Mouse (Mus musculus) ES-E14 (cell line): ENCODE measurements around the gene Wdr41. TPM values are rescaled to one million over a fixed set of nuclear protein-coding genes. Genes with fewer than 3 reads are reported as not detected.

Source experiments
- DNase-seq: peaks from one replicate; pipeline ENCODE4 v3.0.0-alpha.2; 2013; ENCODE audit warnings: low read depth, low spot score
- H3K27ac ChIP-seq: 2 replicates; pipeline ENCODE4 v1.5.1; 2012; ENCODE audit warnings: low read depth, mild to moderate bottlenecking, low read length, moderate library complexity, mixed read lengths; ENCODE audit not compliant: poor library complexity, insufficient read depth, severe bottlenecking
- H3K36me3 ChIP-seq: 2 replicates; pipeline ENCODE4 v1.6.1; 2012; ENCODE audit warnings: mild to moderate bottlenecking, low read length, moderate library complexity, mixed read lengths; ENCODE audit not compliant: control insufficient read depth, poor library complexity, insufficient read depth, severe bottlenecking
- H3K4me1 ChIP-seq, 2 experiments: fragments of 150-350 bp in 1 of 2; sonication (generic) in 1 of 2; 2 replicates each; pipeline ENCODE4 v1.6.1; 2012; ENCODE audit warnings: low read length in 2 of 2, mild to moderate bottlenecking in 1 of 2, mixed read lengths in 1 of 2; ENCODE audit not compliant: control insufficient read depth in 2 of 2, insufficient read depth in 2 of 2, poor library complexity in 1 of 2
- H3K4me3 ChIP-seq, 2 experiments: fragments of 150-350 bp in 1 of 2; sonication (generic) in 1 of 2; 2 replicates each; pipeline ENCODE4 v1.5.1; 2012; ENCODE audit warnings: low read length in 2 of 2, low read depth in 1 of 2, mild to moderate bottlenecking in 1 of 2, mixed read lengths in 1 of 2; ENCODE audit not compliant: insufficient read depth in 1 of 2, poor library complexity in 1 of 2, severe bottlenecking in 1 of 2
- H3K9ac ChIP-seq: 2 replicates; pipeline ENCODE4 v1.6.1; 2012; ENCODE audit warnings: low read depth, mild to moderate bottlenecking, low read length, mixed read lengths; ENCODE audit not compliant: poor library complexity, insufficient read depth, severe bottlenecking
- H3K9me3 ChIP-seq: fragments of 150-350 bp; sonication (generic); 2 replicates; pipeline ENCODE4 v1.6.1; 2012; ENCODE audit warnings: low read depth, mild to moderate bottlenecking, low read length; ENCODE audit not compliant: control insufficient read depth, insufficient read depth
- CHD2 ChIP-seq: IDR thresholded peaks from 2 replicates; pipeline ENCODE4 v1.6.1; 2014; ENCODE audit warnings: mild to moderate bottlenecking, low read depth, low read length, inconsistent platforms
- HCFC1 ChIP-seq: IDR thresholded peaks from 2 replicates; pipeline ENCODE4 v1.6.1; 2012; ENCODE audit warnings: low read length, inconsistent platforms, borderline replicate concordance; ENCODE audit not compliant: insufficient read depth
- MAFK ChIP-seq: IDR thresholded peaks from 2 replicates; pipeline ENCODE4 v1.6.1; 2014; ENCODE audit warnings: mild to moderate bottlenecking, low read depth, low read length, inconsistent platforms; ENCODE audit not compliant: insufficient read depth
- ZC3H11A ChIP-seq: IDR thresholded peaks from 2 replicates; pipeline ENCODE4 v1.6.1; 2012; ENCODE audit warnings: low read depth, mild to moderate bottlenecking, inconsistent platforms, low read length, borderline replicate concordance
- ZNF384 ChIP-seq: IDR thresholded peaks from 2 replicates; pipeline ENCODE4 v1.6.1; 2012; ENCODE audit warnings: low read depth, low read length, inconsistent platforms
- in situ Hi-C, 2 experiments: fragments of 600-800 bp; cut with MboI; formaldehyde crosslinking; loops; one replicate each; pipeline ENCODE4 v1.15.1; 2025; ENCODE audit warnings: low sequenced_read_pairs in 2 of 2, inconsistent platforms in 1 of 2; ENCODE audit not compliant: unreplicated experiment in 2 of 2
- total RNA-seq: library from RNA; depleted of rRNA; stranded (reverse); fragments of 300-350 nt; gene quantifications from 2 replicates; pipeline ENCODE4 v1.2.3, GENCODE M21; 2012

The Wdr41 gene
- total RNA-seq, 1 experiment, result 8.8 TPM

DNA sequence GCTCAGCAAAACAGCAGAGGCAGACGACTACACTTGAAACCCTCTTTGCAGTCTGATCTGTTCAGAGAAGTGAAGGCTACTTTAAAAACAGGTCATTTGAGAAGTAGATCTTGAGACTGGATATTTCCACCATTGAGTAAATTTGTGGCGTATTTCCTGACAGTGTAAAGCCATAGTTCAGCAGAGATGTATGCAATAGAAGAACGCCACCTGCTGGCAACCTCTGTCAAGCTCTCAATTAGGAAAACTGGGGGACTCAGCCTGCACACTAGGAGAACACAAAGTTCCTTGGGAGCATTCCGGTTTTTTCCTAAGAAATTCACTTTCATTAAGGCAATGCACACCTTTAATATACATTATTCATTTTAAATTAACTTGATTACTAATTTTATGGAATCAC lies 34.9 kb upstream of the Wdr41 start:
- peak; percentile 59 for DNase-seq
- no peak for TF ChIP-seq ZNF384
- TF ChIP-seq ZC3H11A, result peak; percentile 83; the same call in 1 of the 2 replicates

DNA sequence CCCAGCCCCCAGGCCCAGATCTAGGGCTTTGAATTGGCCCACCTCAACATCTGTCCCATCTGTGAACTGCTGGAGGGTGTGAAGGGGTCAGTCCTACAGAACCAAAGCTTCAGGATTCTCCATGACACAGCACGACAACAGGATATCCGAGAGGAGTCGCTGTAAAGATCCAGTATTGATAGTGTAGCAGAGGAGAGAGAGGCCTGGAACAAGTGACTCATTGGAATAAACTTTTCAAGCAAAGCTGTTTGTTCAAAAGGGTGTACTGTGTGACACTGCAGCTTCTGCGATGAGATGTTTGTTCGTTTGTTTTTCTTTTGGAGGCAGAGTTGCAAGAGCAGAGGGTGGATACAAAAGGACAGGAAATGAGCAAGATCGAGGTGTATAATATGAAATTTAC lies 20.2 kb upstream of the Wdr41 start:
- Histone ChIP-seq H3K27ac (no peak overlapping the region), H3K4me1 (no peaks in the 10 kb centered on the region), H3K9ac (no peak overlapping the region), H3K4me3 (no peak overlapping the region), H3K36me3 (no peaks in the 10 kb centered on the region), H3K9me3 (no peaks in the 10 kb centered on the region)
- no peak for TF ChIP-seq ZC3H11A
- no peak for TF ChIP-seq CHD2
- TF ChIP-seq ZNF384, result no peak
- TF ChIP-seq HCFC1, result no peak
- no peak for TF ChIP-seq MAFK
- in situ Hi-C loops, result no loop called here
- DNase-seq, result no peak

More for the DNA sequence above, 34.9 kb upstream of the Wdr41 start:
- Histone ChIP-seq H3K4me3 (no peak overlapping the region), H3K9me3 (no peaks in the 10 kb centered on the region), H3K27ac (no peak overlapping the region), H3K9ac (no peak overlapping the region), H3K4me1 (0 out of 4 replicates have a peak, but pooled peaks cover 0 to 2% of the 10 kb centered on the region in 2 experiments), H3K36me3 (no peaks in the 10 kb centered on the region)
- in situ Hi-C loops, result no loop called here

DNA sequence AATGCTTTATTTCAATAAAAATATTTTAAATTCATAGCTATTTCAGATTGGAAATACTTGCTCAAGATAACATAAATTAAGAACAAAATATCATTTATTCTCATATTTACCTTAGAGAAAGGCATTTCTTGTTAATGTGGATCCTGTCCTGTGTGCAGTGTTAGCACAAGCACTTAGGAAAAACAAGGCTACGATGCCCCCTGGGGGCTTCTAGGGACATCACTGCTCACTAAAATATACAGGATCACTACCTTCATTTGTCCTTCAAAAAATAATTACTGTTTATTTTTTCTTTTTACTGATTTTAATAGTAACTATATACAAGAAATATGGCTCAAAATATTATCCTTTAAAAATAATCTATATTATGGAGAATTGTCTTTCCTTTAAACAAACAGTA lies 18.2 kb upstream of the Wdr41 start:
- in situ Hi-C loops, result no loop called here
- Histone ChIP-seq H3K27ac (no peak overlapping the region), H3K4me3 (no peak overlapping the region), H3K9ac (no peak overlapping the region), H3K36me3 (no peaks in the 10 kb centered on the region), H3K9me3 (no peaks in the 10 kb centered on the region), H3K4me1 (no peaks in the 10 kb centered on the region)
- peak; percentile 40 for DNase-seq
- no peak for TF ChIP-seq HCFC1
- TF ChIP-seq ZC3H11A, result peak; percentile 53

DNA sequence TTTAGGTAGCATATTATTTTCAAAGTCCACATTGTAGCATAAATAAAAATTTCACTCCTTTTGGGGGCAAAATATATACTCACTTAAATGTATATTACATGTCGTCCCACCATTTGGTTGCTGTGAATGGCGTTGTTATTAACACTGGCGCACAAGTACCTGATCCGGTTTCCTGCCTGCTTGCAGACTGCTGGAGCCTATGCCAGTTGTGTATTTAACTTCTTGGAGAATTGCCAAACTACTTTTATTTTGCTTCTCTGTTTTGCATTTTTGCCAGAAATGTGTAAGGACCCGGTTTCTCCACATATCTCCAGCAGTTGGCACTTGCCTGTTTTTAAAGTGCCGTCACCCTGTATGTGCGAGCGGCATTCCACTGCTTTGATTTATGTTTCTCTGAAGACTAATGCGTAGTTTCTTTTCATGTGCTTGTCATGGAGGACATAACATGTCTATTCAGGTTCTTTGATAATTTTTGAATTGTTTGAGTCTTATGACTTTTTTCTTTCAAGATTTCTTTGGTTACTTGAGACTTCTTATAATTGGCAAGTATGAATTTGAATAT lies 6.1 kb upstream of the Wdr41 start:
- Histone ChIP-seq H3K4me1 (no peaks in the 10 kb centered on the region), H3K9ac (no peak overlapping the region), H3K4me3 (no peak overlapping the region), H3K9me3 (no peaks in the 10 kb centered on the region), H3K36me3 (no peaks in the 10 kb centered on the region), H3K27ac (no peak overlapping the region)
- in situ Hi-C loops, result no loop called here
- no peak for DNase-seq
- TF ChIP-seq ZNF384 (no peak), HCFC1 (no peak), CHD2 (no peak), MAFK (no peak), ZC3H11A (no peak)

DNA sequence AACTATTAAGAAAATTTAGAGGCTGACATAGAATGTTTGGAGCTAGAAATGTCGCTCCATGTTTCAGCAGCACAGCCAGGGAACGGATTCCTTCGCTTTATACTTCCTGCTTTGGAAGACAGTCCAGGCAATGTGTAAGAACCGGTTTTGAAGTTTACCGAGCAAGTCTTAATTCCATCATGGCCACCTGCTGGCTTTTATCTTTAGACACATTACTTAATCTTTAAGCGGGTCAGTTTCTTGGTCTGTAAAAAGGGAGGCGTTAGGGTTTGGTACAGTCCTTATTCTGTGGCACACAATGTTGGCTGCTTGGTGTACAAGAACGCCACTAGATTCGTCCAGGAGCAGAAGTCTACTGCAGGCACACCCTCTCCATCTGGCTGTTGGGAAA lies 321 bp upstream of the Wdr41 start:
- Histone ChIP-seq H3K4me1 (no peaks in the 10 kb centered on the region), H3K27ac (no peak overlapping the region), H3K4me3 (peak overlapping the region in 1 of 2 experiments; percentile 67; a peak in 2 of 4 replicates), H3K9ac (peak overlapping the region; percentile 60; the same call in 1 of the 2 replicates), H3K36me3 (no peaks in the 10 kb centered on the region), H3K9me3 (no peaks in the 10 kb centered on the region)
- no peak for DNase-seq
- in situ Hi-C loops, result no loop called here
- TF ChIP-seq HCFC1 (no peak), ZNF384 (no peak), CHD2 (no peak), MAFK (no peak), ZC3H11A (no peak)
